Mouse (Mus musculus): ENCODE results near the gene Thbd.

Thbd gene

GRCm38 (mm10) chr2:148407870-148408760 lies at the start of gene Thbd:
Thbd (minus strand) TSS chr2:148408188.
- DNase-seq (ENCODE audit: extremely low spot score, low spot score): no peak

GRCm38 (mm10) chr2:148455341-148455740 lies 47.4 kb upstream of the Thbd start:
- no peak for DNase-seq (ENCODE audit: extremely low spot score, low spot score)

DNA sequence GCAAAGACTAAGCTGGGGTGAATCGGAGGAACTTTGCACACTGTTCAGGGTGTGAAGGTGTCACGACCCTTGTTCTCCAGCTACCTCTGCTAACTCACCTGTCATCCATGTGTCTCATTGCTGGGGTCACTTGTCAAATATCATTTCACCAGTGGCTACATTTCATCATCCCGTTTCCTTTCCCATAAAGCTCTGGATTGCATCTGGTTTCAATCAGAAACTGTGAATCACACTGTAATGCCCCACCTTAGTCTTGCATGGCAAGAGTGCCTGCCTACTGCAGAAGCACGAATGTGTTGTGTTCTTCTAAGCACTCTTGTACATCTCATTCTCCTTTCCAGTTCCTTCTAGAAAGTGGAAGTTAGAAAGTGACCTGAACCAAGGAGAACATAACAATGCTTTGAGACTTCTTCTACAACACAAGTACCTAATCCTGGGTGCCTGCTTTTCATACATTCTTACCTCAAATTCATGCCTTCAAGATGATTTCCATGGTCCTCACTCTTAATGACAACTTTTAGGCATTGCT lies 46.1 kb upstream of the Thbd start:
- DNase-seq (ENCODE audit: extremely low spot score, low spot score): no peak

- no peak for DNase-seq (ENCODE audit: extremely low spot score, low spot score)
These were observed 45.1 kb upstream of the Thbd start for GRCm38 (mm10) chr2:148453061-148453460.

- DNase-seq (ENCODE audit: extremely low spot score, low spot score): no peak
These were observed 43.5 kb upstream of the Thbd start for GRCm38 (mm10) chr2:148451498-148451897.

GRCm38 (mm10) chr2:148450616-148451015 lies 42.6 kb upstream of the Thbd start:
- no peak for DNase-seq (ENCODE audit: extremely low spot score, low spot score)

DNA sequence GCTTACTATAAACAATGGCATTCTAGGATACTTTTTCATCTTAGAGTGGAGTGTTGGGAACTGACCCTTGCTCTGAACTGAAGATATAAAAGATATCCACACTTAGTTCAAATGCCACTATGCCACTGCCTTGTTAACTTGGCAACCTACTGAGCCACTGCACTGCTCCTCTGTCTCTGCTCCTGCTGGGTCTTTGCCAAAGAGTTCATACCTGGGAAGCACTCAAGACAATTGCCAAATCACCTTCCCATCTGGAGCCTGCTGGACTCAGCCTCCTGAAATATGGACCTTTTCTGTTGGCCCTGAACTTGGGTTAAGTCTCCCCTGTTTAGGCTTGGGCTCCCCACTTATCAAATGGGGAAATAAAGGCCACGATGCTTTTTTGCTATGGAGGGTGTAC lies 41.7 kb upstream of the Thbd start:
- DNase-seq (ENCODE audit: extremely low spot score, low spot score): no peak

- no peak for DNase-seq (ENCODE audit: extremely low spot score, low spot score)
These were observed 38.5 kb upstream of the Thbd start for GRCm38 (mm10) chr2:148446446-148446845.

GRCm38 (mm10) chr2:148445616-148446015 lies 37.6 kb upstream of the Thbd start:
- DNase-seq (ENCODE audit: extremely low spot score, low spot score): no peak

DNA sequence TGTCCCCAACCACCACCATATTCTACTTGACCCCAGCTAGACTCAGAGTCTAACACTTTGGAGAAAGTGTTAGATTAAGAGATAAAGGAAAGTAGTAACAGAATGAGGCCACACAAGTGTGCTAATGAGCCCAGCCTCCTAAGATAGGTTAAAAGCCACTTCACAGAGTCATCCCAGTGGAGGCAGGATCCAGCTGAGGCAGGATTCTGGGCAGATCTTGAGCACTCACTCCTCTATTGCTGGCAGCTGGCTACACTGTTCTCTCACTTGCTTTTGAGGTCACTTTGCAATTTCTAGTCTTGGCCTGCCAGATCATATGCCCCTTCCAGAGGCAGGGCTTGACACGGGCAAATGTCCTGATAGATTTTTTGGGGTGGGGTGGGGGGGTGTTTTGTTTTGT lies 36.5 kb upstream of the Thbd start:
- no peak for DNase-seq (ENCODE audit: extremely low spot score, low spot score)

DNA sequence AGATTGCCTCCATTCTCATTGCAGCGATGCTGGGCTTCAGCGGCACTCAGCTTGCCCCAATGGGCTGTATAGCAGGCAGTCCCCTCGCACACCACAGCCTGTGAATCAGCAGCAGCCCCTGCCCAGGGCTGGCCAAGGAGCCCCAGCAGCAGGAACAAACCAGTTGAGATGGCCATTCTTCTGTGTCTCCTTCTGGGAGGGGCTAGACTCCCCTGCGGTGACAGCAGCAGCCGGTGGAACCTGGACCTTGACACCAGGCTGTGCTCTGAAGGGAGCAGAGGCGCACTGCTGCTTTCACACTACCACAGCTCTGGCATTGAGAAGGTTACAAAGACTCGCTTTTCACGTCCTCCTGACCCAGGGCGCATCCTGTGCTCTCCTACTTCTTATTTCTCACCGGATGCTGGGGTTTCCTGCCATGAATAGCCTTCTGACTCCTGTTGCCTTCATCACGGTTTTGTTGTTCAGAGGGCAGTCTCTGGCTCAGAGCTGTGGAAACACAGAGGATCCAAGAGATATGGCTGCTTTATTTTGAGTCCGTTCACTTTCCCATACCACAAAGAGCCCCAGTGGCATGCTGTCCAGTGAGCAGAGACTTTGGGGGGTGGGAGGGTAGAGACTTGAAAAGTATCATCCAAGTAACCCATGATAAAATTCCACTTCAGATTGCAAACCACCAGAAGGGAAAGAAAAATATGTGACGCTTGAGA lies 35.4 kb upstream of the Thbd start, which contains the start of gene Cd93:
Cd93 (minus strand) TSS at position 315 of the 710 bp plus-strand sequence.
- DNase-seq (ENCODE audit: extremely low spot score, low spot score): peak; percentile 15

DNA sequence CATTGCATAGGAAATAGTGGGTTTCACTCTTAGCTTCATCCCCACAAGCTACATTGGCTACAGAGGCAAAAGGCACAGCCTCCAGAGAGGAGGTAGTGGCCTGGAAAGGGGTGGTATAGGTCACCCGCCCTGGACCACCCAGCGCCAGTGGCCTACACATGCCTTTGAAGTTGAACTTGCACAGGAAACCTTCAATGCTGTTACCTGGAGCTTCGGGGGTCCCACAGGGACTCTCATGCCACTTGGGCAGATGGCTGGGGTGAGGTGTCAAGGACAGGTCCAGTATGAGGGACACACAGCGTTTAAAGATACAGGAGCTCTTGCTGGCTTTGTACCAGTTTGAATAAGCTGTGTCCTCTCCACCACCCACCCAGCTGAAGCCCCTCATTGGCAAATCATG lies 34.7 kb upstream of the Thbd start:
- no peak for DNase-seq (ENCODE audit: extremely low spot score, low spot score)

GRCm38 (mm10) chr2:148442172-148442571 lies 34.2 kb upstream of the Thbd start:
- DNase-seq (ENCODE audit: extremely low spot score, low spot score): no peak

- DNase-seq (ENCODE audit: extremely low spot score, low spot score): no peak
These were observed 33.4 kb upstream of the Thbd start for GRCm38 (mm10) chr2:148441421-148441820.

DNA sequence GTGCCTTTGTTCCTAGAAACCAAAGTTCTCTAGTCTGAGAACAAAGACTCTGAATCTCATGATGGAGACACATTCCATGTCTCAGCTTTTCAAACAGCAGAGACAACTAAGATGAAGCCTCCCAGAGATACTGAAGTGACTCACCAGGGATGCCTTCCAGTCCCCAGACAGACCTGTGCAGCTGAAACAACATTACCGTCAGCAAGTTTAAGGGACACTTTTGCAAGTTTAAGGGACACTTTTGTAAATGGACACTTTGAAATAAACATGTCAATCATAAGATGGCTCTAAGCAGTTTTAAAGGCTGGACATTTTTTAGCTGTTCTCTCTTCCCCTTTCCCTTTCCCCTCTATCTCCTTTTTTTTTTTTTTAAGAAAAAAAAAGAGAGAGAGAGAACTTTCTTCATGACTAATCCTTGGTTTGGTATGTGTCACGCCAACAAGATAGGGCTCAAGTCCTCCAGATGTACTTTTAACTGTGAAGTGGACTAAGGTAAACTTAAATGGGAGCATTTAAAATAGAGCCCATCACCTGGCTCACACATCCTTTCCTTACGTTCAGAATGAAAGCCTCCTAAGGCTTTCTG lies 31.8 kb upstream of the Thbd start:
- no peak for DNase-seq (ENCODE audit: extremely low spot score, low spot score)

DNA sequence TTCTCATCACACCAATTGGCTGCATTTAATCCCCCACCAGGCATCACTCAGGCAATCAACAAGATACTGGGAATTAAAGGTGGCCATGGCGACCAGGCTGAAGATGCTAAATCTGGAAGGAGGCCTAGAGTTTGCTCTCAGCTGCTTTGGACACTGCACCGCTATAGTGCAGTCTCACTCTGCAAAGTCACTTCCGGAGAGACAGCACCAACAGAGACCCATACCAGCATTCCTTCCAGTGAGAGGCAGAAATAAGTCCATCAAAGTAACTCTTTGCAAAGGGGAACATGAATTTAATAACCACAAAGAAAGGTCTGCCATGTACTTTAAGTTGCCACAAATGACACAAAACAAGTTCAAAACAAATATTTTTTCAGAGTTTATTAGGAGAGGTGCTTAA lies 28.3 kb upstream of the Thbd start:
- DNase-seq (ENCODE audit: extremely low spot score, low spot score): no peak

- no peak for DNase-seq (ENCODE audit: extremely low spot score, low spot score)
These were observed 24.4 kb upstream of the Thbd start for GRCm38 (mm10) chr2:148432346-148432745.

DNA sequence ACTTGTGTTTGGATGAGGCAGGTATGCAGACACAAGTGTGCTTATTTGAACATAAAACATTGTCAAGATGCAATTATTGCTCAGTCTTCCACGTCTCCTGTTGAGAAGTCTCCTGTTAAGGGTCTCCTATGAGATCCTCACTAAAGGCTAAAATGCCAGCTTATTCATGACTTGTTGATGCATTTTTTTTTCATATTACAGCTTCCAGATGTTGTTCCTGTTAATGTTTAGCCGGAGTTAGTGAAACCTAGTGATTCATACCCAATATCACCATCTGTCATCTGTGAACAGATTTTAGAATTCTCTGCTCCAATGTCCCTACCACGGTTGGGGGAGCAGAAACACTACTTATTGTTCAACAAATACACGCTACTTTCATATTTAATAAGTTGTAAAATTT lies 23.0 kb upstream of the Thbd start:
- DNase-seq (ENCODE audit: extremely low spot score, low spot score): no peak

GRCm38 (mm10) chr2:148429001-148429505 lies 21.1 kb upstream of the Thbd start:
- DNase-seq (ENCODE audit: extremely low spot score, low spot score): no peak

GRCm38 (mm10) chr2:148428523-148428922 lies 20.5 kb upstream of the Thbd start:
- no peak for DNase-seq (ENCODE audit: extremely low spot score, low spot score)

GRCm38 (mm10) chr2:148427553-148427952 lies 19.6 kb upstream of the Thbd start:
- no peak for DNase-seq (ENCODE audit: extremely low spot score, low spot score)
